Mouse (Mus musculus): Measurements from ENCODE around the gene Ephx1.
A peak's percentile ranks its signal among the peaks of the same experiment; 100 is the strongest.

Gene Ephx1

GRCm38 (mm10) chr1:180976110-180976679, 44.5 kb downstream of the Ephx1 start:
- no peak for DNase-seq (ENCODE audit: low spot score in 2 of 2)

- no peak for DNase-seq (ENCODE audit: low spot score in 2 of 2)
These were observed 46.5 kb downstream of the Ephx1 start for GRCm38 (mm10) chr1:180974126-180974746.

- DNase-seq (ENCODE audit: low spot score in 2 of 2), result no peak
These were observed 47.8 kb downstream of the Ephx1 start for GRCm38 (mm10) chr1:180972941-180973340.

- DNase-seq (ENCODE audit: low spot score in 2 of 2), result no peak
These were observed 53.4 kb downstream of the Ephx1 start for GRCm38 (mm10) chr1:180967261-180967660.

GRCm38 (mm10) chr1:180966542-180966941, 54.2 kb downstream of the Ephx1 start:
- no peak for DNase-seq (ENCODE audit: low spot score in 2 of 2)

- no peak for DNase-seq (ENCODE audit: low spot score in 2 of 2)
These were observed 54.9 kb downstream of the Ephx1 start for GRCm38 (mm10) chr1:180965786-180966185.

- DNase-seq (ENCODE audit: low spot score in 2 of 2), result no peak
These were observed 61.9 kb downstream of the Ephx1 start for GRCm38 (mm10) chr1:180958797-180959196.

- DNase-seq (ENCODE audit: low spot score in 2 of 2), result no peak
These were observed 62.7 kb downstream of the Ephx1 start for GRCm38 (mm10) chr1:180957989-180958388.

GRCm38 (mm10) chr1:180956973-180957381, 63.7 kb downstream of the Ephx1 start:
- DNase-seq (ENCODE audit: low spot score in 2 of 2), result no peak

GRCm38 (mm10) chr1:180956401-180956800, 64.3 kb downstream of the Ephx1 start:
- no peak for DNase-seq (ENCODE audit: low spot score in 2 of 2)

- no peak for DNase-seq (ENCODE audit: low spot score in 2 of 2)
These were observed 67.9 kb downstream of the Ephx1 start for GRCm38 (mm10) chr1:180952808-180953207.

- no peak for DNase-seq (ENCODE audit: low spot score in 2 of 2)
These were observed 68.5 kb downstream of the Ephx1 start for GRCm38 (mm10) chr1:180952085-180952746.

GRCm38 (mm10) chr1:180946448-180946847, 74.3 kb downstream of the Ephx1 start:
- no peak for DNase-seq (ENCODE audit: low spot score in 2 of 2)

- peak; percentile 59 to 71 for DNase-seq (ENCODE audit: low spot score in 2 of 2)
These were observed 75.4 kb downstream of the Ephx1 start for GRCm38 (mm10) chr1:180945001-180945980.

- no peak for DNase-seq (ENCODE audit: low spot score in 2 of 2)
These were observed 76.2 kb downstream of the Ephx1 start for GRCm38 (mm10) chr1:180944553-180944952.

GRCm38 (mm10) chr1:180943896-180944295, 76.8 kb downstream of the Ephx1 start:
- DNase-seq (ENCODE audit: low spot score in 2 of 2), result no peak

GRCm38 (mm10) chr1:180943032-180943644, 77.6 kb downstream of the Ephx1 start:
- DNase-seq (ENCODE audit: low spot score in 2 of 2), result no peak

- DNase-seq (ENCODE audit: low spot score in 2 of 2), result peak; percentile 72 to 77
These were observed 78.3 kb downstream of the Ephx1 start, which contains the start of gene Tmem63a for GRCm38 (mm10) chr1:180942166-180943031. Tmem63a (plus strand) TSS chr1:180942344.

- no peak for DNase-seq (ENCODE audit: low spot score in 2 of 2)
These were observed 79.0 kb downstream of the Ephx1 start for GRCm38 (mm10) chr1:180941726-180942125.

GRCm38 (mm10) chr1:180940776-180941460, 79.8 kb downstream of the Ephx1 start:
- no peak for DNase-seq (ENCODE audit: low spot score in 2 of 2)
